Mouse (Mus musculus) forebrain, postnatal 0 days (tissue): ENCODE results near the gene Use1. TPM values are rescaled to one million over a fixed set of nuclear protein-coding genes. Genes with fewer than 3 reads are reported as not detected.
A peak's percentile ranks its signal among the peaks of the same experiment; 100 is the strongest.

ENCODE experiments used
- ATAC-seq: fragments of 200-750 bp; cut with Nextera tagmentation; 2 replicates; pipeline ENCODE4 v1.8.0; 2017; ENCODE audit warnings: mild to moderate bottlenecking, moderate library complexity
- DNase-seq: peaks from one replicate; pipeline ENCODE4 v3.0.0-alpha.2; 2015
- H3K27ac ChIP-seq: fragments of 300-500 bp; sonication (generic); 2 replicates; pipeline ENCODE4 v1.5.1; 2014; ENCODE audit warnings: low read depth, mild to moderate bottlenecking, antibody characterized with exemption, low read length, moderate library complexity, mixed read lengths
- H3K27me3 ChIP-seq: fragments of 300-500 bp; sonication (generic); 2 replicates; pipeline ENCODE4 v1.6.1; 2014; ENCODE audit warnings: mild to moderate bottlenecking, low read length, mixed read lengths; ENCODE audit not compliant: insufficient read depth
- H3K36me3 ChIP-seq: fragments of 300-500 bp; sonication (generic); 2 replicates; pipeline ENCODE4 v1.6.1; 2014; ENCODE audit warnings: mild to moderate bottlenecking, moderate library complexity; ENCODE audit not compliant: insufficient read depth
- H3K4me1 ChIP-seq: fragments of 300-500 bp; sonication (generic); 2 replicates; pipeline ENCODE4 v1.6.1; 2014; ENCODE audit warnings: antibody characterized with exemption; ENCODE audit not compliant: insufficient read depth
- H3K4me2 ChIP-seq: fragments of 300-500 bp; sonication (generic); 2 replicates; pipeline ENCODE4 v1.6.1; 2014; ENCODE audit warnings: low read depth, mild to moderate bottlenecking, moderate library complexity
- H3K4me3 ChIP-seq: fragments of 300-500 bp; sonication (generic); 2 replicates; pipeline ENCODE4 v1.5.1; 2014; ENCODE audit warnings: low read depth, low read length, mixed read lengths
- H3K9ac ChIP-seq: fragments of 300-500 bp; sonication (generic); 2 replicates; pipeline ENCODE4 v1.6.1; 2014; ENCODE audit warnings: mild to moderate bottlenecking
- H3K9me3 ChIP-seq: fragments of 300-500 bp; sonication (generic); 2 replicates; pipeline ENCODE4 v1.6.1; 2016; ENCODE audit warnings: low read length
- CTCF ChIP-seq: sonication (generic); IDR thresholded peaks from 2 replicates; pipeline ENCODE4 v1.5.1; 2016; ENCODE audit warnings: antibody characterized with exemption, control low read depth, low read depth
- WGBS: fragments of 180-500 bp; shearing (Covaris S2); extraction: QIAGEN DNeasy Blood & Tissue Kit; methylation state at CpG from one replicate; pipeline ENCODE4 v1.1.7; 2014; 5-methylcytosine and 5-hydroxymethylcytosine counted together
- polyA plus RNA-seq: library from polyadenylated mRNA; unstranded; fragments of >200 nt; fragmentation: Nextera tagmentation; extraction: Ambion mirVana; gene quantifications from 2 replicates; pipeline ENCODE4 v1.2.1, GENCODE M21; 2015
- total RNA-seq: library from RNA; depleted of rRNA; stranded (reverse); fragments of >200 nt; gene quantifications from 2 replicates; pipeline ENCODE4 v1.2.3, GENCODE M21; 2014

Use1 gene
- total and polyA plus RNA-seq, 2 experiments from 2014 or later: 124 to 148 TPM

DNA sequence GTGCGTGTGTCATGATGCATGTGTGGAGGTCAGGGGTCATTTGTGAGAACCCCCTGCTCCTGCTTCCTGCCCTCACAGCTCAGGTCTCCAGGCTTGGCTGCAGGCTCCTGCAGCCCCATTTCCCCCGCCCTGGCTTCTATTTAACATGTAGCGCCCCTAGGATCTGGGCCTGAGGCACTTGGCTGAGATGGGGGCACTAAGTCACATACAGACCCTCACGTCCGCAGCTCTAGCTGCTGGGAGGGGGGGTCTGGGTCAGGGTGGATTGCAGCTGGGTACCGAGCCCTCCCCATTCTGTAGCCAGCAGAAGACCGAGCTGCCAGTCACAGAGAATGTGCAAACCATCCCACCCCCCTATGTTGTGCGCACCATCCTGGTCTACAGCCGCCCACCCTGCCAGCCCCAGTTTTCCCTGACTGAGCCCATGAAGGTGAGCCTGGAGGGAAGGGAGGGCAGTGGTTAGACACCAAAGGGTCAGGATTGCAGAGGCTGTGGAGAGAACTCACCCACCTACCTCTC is 35.9 kb downstream of the Use1 start:
- 90% methylated on average over 9 of the region's 9 CpGs for WGBS
- no peak for TF ChIP-seq CTCF

DNA sequence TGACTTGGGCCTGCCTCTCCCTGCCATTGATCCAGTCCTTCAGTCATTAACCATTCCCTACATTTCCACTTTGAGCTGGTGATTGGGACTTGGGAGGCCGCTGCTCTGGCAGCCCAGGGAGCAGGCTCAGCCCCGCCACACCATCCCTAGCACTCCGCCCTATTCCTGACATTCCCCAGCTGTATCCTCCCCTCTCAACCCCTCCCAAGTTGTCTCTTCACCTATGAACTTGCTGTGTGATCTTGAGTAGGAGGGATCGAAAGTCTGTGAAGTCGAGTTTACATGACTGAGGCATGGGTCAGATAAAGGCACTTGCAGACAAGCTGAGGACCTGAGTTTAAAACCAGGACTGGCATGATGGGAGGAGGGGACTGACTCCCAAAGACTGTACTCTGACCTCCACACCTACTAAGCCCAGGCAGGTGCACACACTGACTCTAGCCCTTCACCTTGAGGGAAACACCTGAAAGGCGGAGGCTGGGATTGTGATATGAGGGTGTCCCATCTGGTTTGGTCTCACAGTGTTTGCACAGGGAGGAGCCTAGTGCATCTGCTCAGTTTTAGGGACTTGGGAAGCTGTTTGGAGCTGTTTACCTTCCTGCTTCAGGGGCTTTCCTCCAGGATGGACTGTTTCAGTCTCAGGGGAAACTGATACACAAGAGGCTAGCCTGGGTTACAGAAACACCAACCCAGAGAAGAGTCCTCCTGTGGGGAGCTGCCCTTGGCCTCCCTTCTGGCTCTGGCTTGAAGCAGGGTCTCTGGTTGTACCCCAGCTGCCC is 36.6 kb downstream of the Use1 start:
- peaks cover 9% of the 10 kb centered on the region for H3K36me3 ChIP-seq
- TF ChIP-seq CTCF: no peak
- no peak overlapping the region for H3K4me2 ChIP-seq
- ATAC-seq: no peak
- H3K27ac ChIP-seq: no peak overlapping the region
- H3K9me3 ChIP-seq: no peaks in the 10 kb centered on the region
- H3K4me3 ChIP-seq: no peak overlapping the region
- H3K9ac ChIP-seq: no peak overlapping the region
- WGBS: 89% methylated on average over 6 of the region's 6 CpGs
- no peaks in the 10 kb centered on the region for H3K27me3 ChIP-seq
- no peak for DNase-seq
- H3K4me1 ChIP-seq: peaks cover 6% of the 10 kb centered on the region; the same call in 1 of the 2 replicates

More for the DNA sequence above, 35.9 kb downstream of the Use1 start:
- ATAC-seq (no peak), DNase-seq (no peak)
- Histone ChIP-seq H3K4me1 (peaks cover 9% of the 10 kb centered on the region), H3K36me3 (peaks cover 10% of the 10 kb centered on the region), H3K27me3 (no peaks in the 10 kb centered on the region), H3K9ac (no peak overlapping the region), H3K27ac (no peak overlapping the region), H3K4me2 (no peak overlapping the region), H3K9me3 (no peaks in the 10 kb centered on the region), H3K4me3 (no peak overlapping the region)

DNA sequence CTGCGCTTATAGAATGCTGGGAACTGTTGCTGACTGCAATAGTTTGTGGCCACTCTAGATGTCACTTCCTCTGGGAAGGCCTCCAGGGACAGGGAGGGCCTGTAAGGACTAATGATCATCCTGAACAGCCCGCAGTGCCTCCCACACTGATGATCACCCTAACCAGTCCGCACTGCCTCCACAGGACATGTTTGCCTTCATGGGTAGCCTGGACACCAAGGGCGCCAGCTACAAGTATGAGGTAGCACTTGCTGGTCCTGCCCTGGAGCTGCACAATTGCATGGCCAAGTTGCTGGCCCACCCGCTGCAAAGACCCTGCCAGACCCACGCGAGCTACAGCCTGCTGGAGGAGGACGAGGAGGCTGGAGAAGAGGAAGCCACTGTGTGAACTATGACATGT is 37.4 kb downstream of the Use1 start:
- H3K4me3 ChIP-seq: no peak overlapping the region
- no peak for TF ChIP-seq CTCF
- H3K27ac ChIP-seq: no peak overlapping the region
- H3K4me2 ChIP-seq: no peak overlapping the region
- no peak for ATAC-seq
- peaks cover 6% of the 10 kb centered on the region; the same call in 1 of the 2 replicates for H3K4me1 ChIP-seq
- H3K36me3 ChIP-seq: peaks cover 3% of the 10 kb centered on the region
- no peaks in the 10 kb centered on the region for H3K27me3 ChIP-seq
- 95% methylated on average over 8 of the region's 8 CpGs for WGBS
- DNase-seq: no peak
- H3K9ac ChIP-seq: no peak overlapping the region
- no peaks in the 10 kb centered on the region for H3K9me3 ChIP-seq

DNA sequence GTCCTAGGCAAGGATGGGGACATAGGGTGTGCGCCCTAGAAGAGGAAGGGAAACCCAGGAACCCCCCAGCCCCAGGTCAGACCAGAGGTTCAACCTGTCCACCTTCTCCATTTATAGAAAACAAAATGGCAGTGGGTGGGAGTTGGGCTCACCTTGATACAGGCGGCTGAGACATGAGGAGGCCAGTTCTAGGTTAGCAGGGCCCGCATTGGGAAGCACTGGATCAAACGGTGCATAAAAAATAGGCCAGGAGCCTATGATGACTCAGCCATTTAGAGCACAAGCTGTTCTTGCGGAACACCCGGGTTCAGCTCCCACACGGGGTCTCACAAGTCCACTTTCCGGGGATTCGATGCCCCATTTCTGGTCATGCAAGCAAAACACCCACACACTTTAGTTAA is 38.3 kb downstream of the Use1 start:
- DNase-seq (no peak), ATAC-seq (no peak)
- Histone ChIP-seq H3K9me3 (no peaks in the 10 kb centered on the region), H3K4me2 (no peak overlapping the region), H3K4me3 (no peak overlapping the region), H3K36me3 (peaks cover 3% of the 10 kb centered on the region), H3K4me1 (peaks cover 6% of the 10 kb centered on the region; the same call in 1 of the 2 replicates), H3K27ac (no peak overlapping the region), H3K27me3 (no peaks in the 10 kb centered on the region), H3K9ac (no peak overlapping the region)
- no peak for TF ChIP-seq CTCF
- WGBS: 83% methylated on average over 9 of the region's 9 CpGs

DNA sequence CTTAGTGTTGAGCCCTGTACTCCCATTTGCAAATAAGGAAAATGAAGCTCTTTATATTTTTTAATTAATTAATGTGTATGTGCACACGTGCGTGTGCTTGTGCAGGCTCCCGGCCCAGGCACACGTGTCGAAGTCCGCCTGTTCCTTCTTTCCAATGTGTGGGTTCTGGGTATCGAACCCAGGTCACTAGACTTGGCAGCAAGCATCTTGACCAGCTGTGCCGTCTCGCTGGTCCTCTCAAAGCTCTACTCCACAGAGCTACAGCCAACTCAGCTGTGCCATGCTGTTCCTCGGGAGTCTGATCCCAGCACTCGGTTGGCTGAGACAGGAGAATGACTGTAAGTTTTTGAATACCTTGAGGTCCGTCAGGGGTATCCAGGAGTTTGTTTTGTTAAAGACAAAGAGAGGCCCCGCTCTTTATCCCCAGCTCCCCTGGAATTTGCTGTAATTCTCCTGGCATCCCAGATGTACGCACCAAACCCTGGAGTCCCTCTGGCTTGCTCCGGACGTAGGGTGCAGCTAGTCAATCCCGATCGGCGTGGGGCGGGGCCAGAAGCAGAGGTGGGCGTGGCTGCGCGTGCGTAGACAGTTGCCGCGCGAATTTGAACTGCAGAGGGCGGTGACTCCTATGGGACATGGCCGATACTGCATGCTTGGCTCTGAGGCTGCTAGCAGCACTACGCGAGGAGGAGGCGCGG is 38.9 kb downstream of the Use1 start, which contains the start of gene Ankle1:
TSS of gene Ankle1 (plus strand) at position 610 of the 698 bp plus-strand sequence.
- H3K4me1 ChIP-seq: peaks cover 6% of the 10 kb centered on the region; the same call in 1 of the 2 replicates
- no peak within 1 kb of the TSS for H3K27ac ChIP-seq
- peak; percentile 95 for ATAC-seq
- peak within 1 kb of the TSS; percentile 93 for H3K4me2 ChIP-seq
- DNase-seq: peak; percentile 94
- peak within 1 kb of the TSS; percentile 37 for H3K4me3 ChIP-seq
- WGBS: 17% methylated on average over 33 of the region's 33 CpGs
- H3K27me3 ChIP-seq: no peaks in the 10 kb centered on the region
- no peaks in the 10 kb centered on the region for H3K9me3 ChIP-seq
- H3K36me3 ChIP-seq: peaks cover 3% of the 10 kb centered on the region
- peak; percentile 81 for TF ChIP-seq CTCF
- H3K9ac ChIP-seq: peak within 1 kb of the TSS; percentile 33

DNA sequence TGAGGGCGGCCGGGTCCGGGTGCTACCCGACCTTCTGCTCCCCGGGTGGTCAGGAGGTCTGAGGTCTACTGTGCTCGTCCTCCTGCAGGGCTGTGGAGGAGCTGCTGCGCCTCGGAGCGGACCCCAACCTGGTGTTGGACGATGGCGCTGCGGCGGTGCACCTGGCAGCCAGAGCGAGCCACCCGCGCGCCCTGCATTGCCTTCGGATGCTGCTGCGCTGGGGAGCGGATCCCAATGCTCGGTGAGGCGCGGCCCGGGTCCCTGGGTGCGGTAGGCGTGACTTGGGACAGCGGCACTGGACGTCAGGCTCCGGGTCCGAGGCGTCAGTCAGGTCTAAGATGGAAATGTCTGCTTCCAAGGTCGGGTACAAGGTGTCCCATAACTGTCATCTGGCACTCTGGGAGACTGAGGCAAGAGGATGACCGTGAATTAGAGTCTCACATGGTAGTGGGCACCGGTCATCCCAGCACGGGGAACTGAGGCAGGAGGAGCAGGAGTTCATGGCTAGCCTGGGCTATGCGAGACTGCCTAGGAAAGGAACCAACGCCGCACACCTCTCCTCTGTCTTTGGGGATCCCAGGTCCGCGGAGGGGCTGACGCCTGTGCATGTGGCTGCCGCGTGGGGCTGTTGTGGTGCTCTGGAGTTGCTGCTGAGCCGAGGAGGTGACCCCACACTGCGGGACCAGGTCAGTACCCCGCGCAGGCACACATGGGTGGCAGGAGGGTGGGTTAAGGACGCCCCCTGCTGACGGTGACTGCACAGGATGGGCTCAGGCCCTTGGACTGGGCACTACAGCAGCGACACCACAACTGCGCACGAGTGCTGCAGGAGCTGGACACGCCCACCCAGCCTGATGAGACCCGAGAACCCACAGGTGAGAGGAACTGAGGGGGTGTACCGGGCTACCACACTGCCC is 39.7 kb downstream of the Use1 start:
- Histone ChIP-seq H3K4me2 (peak overlapping the region; percentile 93), H3K27ac (no peak overlapping the region), H3K4me3 (peak overlapping the region; percentile 37), H3K9me3 (no peaks in the 10 kb centered on the region), H3K27me3 (no peaks in the 10 kb centered on the region), H3K9ac (peak overlapping the region; percentile 33; the same call in 1 of the 2 replicates), H3K4me1 (peaks cover 6% of the 10 kb centered on the region; the same call in 1 of the 2 replicates), H3K36me3 (peaks cover 3% of the 10 kb centered on the region; the same call in 1 of the 2 replicates)
- peak; percentile 19 for DNase-seq
- WGBS: under 1% methylated on average over 55 of the region's 55 CpGs
- peak; percentile 69 for TF ChIP-seq CTCF
- peak; percentile 38 for ATAC-seq
